Mouse (Mus musculus): ENCODE data around the gene Gstm6.
"Not testable (repeated sequence)": the region's sequence is repeated elsewhere in the genome, so short reads cannot be mapped to it uniquely, and the experiment has no call there.

Gene Gstm6

GRCm38 (mm10) chr3:107895194-107895719 is 48.3 kb downstream of the Gstm6 start:
- DNase-seq (ENCODE audit: low read depth, low spot score) = no peak

- not testable (repeated sequence) for DNase-seq (ENCODE audit: low read depth, low spot score)
These were observed 54.3 kb downstream of the Gstm6 start for GRCm38 (mm10) chr3:107889236-107889635.
